Mouse (Mus musculus) spleen, postnatal 36 days (tissue): ENCODE data around the gene Atg14.
"Not testable (repeated sequence)": the region's sequence is repeated elsewhere in the genome, so short reads cannot be mapped to it uniquely, and the experiment has no call there.

ENCODE experiments used
- DNase-seq, 2 experiments: peaks; one replicate each; pipeline ENCODE4 v3.0.0; 2022; ENCODE audit warnings: low spot score in 2 of 2, mixed read lengths in 1 of 2

The Atg14 gene

DNA sequence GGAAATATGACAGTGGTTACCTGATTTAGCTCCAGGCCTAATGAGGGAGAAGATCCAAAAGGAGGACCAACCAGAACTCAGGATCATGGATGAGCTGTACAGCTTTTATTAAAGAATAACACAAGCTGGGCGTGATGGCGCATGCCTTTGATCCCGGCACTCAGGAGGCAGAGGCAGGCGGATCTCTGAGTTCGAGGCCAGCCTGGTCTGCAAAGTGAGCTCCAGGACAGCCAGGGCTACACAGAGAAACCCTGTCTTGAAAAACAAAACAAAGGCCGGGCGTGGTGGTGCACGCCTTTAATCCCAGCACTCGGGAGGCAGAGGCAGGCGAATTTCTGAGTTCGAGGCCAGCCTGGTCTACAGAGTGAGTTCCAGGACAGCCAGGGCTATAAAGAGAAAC, at the start of gene Atg14:
Gene Atg14 (minus strand): TSS at position 101 of the 400 bp plus-strand sequence.
- DNase-seq, result not testable (repeated sequence)

DNA sequence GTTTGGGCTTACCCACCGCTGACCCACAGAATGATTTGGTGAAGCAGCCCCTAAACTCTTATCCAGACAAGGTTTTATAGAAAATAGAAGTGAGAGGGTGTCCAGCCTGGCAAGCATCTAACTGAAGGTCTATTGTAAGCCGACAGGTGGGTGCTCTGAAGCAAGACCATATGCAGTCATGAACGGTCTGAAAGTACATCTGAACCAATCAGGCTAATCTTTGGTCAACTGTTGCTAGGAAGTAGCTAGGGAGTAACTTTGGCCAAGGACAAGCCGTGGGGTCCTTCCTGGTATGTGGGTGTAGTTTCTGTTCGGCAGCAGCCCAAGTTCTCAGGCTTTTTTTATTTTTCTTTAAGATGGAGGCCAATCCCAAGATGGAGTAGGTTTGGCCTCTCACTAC, 48.4 kb upstream of the Atg14 start:
- peak; percentile 66 to 69 for DNase-seq

DNA sequence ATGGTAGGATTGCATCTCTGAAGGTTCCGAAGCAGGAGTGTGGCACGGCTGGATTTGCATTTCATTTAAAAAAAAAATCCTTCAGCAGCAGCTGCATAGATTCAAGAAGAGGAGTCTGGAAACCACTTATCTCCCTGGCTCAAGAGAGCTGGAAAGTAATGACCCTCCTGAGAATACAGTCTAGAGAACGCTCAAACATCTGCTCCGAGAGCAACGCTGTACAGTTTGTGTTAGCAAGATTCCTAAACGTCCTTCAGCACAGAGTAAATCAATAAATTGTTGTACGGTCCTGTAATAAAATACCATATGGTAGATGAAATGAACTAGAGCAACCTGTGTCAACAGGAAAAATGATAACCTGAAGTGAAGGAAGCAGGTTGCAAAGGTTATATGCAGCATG, 42.8 kb upstream of the Atg14 start:
- DNase-seq, result no peak

DNA sequence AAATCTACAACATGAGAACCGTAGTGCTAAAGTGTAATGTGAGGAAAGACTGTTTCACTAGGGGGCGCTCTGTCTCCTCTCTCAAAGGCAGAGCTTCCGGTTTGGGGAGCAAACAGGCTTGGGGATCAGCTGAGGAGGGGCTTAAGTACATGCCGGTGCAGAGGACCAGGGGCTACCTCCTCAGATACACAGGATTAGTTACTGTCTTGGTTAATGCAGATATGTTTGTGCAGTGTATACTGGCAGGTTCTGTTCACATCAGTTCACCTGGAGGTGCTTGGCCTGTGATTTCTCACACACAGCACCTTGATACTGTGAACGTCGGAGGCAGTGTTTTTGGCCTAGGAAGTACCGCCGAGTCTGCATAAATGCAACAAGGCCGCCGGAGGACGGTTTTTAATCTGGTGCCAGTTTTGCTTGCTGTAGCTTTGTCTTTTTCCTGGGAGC, 27.5 kb upstream of the Atg14 start:
- DNase-seq, result peak; percentile 60 to 71

DNA sequence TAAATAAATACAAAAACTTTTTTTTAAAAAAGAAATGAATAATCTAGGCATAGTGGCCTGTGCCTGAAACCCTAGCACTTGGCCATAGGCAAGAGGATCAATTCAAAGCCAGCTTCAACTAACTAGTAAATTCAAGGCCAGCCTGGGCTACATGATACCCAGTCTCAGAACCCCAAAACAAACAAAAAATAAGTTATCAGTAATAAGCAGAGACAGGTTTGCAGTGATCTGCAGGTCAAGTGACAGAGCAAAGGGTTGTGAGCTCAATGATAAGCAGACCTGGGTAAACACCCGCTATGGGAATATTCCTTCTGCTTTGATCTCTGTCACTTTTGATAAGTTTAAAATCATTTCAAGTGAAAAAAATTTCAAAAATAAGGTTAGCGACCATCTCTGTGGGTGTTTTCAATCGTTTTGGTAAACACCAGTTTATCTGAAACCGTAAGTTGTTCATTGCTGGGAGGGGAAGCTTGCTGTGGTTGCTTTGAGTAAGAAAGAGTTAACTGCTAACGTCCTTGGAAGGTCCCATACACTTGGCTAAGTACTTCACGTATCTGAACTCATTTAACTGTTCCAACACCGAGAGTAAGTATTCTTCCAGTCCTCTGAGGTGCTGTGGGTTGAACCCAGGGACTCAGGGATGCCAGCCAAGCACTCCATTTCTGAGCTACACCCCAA, 24.1 kb upstream of the Atg14 start:
- no peak for DNase-seq

DNA sequence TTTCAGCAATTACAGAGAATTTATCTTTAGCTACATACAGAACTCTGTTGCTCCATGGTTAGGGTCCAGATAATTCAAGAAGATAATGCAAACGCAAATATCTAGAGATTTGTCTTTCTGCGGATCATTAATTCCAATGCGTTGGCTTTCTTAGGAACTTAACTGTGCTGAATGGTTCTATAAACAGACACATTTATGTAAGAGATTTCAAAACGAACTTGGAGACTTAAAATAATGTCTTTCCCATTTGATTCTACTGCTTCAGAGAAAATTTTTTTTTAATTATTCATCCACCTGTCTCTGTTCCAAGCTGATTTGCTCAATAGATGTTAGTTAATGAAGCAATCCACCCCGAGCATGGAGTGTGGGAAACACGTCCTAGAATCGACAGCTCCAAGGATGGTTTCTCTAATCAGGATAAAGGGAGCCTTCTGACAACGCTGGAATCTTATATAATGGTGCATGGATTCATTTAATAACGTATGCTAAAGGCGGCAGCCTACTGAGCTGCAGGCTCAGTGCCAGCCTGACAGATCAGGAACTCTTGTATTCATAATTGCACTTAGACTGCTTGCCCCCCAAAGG, 20.0 kb upstream of the Atg14 start:
- DNase-seq, result no peak

DNA sequence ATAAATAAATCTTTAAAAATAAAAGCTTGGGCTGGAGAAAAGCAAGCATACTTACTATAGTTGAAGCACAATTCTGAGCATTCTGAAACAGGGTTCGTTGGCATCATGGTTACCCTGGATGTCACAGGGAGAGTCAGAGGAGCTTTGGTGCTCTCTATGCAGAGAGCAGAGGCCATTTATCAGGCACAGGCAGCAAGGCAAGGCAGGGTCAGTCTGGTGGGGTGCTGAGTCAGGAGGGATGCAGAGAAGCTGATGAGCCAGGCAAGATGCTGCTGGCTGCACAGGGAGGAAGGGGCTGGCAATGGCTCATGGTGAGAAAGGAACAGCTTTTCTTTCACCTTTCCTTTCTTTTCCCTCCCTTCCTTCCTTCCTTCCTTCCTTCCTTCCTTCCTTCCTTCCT, 19.0 kb upstream of the Atg14 start:
- DNase-seq, result no peak

DNA sequence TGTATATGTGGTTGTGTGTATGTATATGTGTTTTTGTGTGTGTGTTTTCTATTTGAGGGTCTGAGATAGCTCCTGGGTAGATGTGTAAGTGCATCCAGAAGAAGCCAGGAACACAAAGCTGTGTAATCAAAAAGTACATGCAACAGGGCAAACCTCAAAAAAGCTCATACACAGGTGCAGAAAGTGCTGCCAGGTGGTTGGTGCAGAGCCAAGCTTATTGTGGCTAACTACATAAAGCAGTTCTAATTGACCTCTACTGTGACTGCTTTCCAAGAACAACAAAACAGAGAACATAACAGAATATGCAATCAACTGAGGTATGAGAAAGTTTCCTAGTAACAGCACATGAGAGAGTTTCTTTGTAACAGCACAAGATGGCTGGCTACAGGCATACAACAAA, 13.9 kb upstream of the Atg14 start:
- no peak for DNase-seq

DNA sequence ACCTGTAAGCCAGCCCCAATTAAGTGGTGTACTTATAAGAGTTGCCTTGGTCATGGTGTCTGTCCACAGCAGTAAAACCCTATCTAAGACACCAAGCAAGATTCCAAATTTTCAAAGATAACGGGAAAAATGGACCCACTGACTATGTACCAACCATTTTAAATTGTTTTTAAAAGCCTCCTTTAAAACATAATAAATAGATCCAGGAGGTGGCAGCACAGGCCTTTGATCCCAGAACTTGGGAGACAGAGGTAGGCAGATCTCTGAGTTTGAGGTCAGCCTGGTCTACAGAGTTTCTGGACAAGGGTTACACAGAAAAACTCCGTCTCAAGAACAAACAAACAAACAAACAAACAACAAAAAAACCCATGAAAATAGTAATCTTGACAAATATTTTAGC, 11.2 kb upstream of the Atg14 start:
- DNase-seq, result no peak

DNA sequence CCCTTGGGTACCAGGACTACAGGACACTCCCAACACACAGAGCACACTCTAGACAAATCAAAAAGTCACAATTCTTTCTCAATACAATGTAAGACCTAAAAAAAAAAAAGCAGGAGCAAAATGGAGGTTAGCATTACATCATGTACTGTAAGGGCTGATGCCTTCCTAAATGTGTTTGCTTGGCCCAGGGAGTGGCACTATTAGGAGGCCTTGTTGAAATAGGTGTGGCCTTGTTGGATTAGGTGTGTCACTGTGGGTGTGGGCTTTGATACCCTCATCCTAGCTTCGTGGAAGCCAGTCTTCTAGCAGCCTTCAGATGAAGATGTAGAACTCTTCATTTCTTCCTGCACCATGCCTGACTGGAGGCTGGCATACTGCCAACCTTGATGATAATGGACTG, 10.8 kb upstream of the Atg14 start:
- DNase-seq, result no peak

DNA sequence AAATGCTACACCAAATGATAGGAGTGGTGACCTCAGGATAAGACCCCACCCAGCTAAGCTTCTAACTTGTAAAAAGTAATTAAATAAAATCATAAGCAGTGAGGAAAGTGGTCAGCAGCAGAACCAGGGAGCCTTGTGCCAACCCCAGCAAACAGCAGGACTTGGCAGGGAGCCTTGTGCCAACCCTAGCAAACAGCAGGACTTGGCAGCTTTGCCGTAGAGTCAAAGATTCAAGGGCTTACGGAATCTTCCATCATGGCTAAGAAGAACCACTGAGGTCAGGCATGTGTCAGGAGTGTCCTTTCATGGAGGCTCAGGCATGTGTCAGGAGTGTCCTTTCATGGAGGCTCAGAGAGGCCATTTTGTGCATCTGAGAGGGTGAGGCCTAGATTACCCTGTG, 7.6 kb upstream of the Atg14 start:
- no peak for DNase-seq

DNA sequence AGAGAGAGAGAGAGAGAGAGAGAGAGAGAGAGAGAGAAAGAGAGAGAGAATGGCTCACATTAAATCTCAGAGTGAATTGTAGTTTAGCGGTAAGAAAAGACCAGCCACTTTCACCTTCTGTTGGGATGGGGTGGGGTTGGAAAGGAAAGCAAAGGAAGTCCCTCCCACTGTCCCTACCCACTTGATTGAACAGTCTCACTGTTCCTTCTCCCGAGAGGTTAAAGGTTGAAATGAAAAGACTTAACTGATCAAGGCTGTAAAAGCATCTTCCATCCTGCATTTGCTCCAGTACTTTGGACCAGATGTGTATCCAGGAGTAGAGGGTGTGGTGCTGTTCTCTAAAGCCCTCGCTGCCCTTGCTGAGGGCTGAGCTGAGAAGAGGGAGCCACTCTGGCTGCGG, 6.2 kb upstream of the Atg14 start:
- DNase-seq, result no peak

DNA sequence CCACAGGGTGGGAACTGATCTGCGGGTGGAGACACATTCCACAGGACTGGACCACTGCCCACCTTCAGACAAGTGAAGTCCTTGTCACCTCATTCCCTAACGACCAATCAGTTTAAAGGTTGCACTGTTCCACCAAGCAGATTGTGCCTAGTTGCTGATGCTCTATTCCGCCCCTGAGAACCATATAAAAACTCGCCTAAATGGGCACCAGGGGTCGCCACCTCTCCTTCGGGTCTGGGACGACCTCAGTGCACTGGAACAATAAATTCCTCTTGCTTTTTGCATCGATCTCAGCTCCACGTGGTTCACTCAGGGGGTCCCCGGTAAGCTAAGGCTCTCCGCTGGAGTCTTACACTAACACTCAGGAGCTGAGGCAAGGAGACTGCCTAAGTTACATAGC, 4.3 kb upstream of the Atg14 start:
- DNase-seq, result no peak

DNA sequence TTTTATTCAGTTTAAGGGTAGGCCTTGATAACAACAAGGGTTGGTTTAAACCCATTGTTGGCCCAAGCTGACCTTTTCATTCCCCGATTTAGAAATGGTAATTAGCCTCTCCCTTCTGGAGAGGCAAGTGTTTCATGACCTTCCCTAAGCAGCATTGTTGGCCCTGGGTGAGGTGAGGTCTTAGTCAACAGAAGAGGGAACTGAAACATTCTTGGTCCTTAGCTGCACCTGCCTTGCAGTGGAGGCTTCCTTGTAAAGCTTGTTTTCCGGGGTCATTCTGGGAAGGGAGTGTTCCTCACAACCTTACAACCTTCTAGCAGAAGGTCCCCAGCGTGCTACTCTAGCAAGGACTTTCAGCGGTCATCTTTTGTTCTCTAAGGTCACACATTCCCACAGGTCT, 2.3 kb upstream of the Atg14 start:
- no peak for DNase-seq

DNA sequence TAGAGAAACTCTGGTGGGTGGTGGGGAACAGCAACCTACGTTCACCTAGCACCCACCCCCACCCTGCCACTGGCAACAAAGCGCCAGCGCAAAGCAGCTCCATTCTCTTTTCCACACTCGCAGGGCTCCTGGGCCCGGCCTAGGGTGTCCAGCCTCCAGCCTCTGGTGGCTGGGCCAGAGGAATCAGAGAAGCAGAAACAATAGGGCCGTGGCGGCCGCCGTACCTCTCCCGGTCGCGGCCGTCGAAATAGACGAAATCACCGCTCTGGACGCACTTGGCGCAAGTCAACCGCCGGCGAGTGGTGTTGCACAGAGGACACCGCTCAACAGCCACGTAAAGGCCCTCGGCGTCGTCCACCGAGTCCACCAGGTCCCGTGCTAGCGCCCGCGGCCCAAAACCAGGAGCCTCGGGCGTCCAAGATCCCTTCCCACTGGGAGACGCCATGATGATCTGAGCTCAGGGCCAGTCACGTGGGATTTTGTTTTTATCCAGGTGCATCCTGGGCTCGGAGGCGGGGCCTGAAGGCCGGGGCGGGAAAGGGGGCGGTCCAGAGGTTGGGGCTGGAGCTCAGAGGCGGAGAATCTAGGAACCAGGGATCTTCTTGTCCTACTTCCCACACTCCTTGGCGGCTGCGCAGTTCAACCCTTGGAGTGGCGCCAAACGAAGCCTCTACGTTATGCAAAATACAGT, 2.3 kb downstream of the Atg14 start:
- peak; percentile 80 to 87 for DNase-seq

DNA sequence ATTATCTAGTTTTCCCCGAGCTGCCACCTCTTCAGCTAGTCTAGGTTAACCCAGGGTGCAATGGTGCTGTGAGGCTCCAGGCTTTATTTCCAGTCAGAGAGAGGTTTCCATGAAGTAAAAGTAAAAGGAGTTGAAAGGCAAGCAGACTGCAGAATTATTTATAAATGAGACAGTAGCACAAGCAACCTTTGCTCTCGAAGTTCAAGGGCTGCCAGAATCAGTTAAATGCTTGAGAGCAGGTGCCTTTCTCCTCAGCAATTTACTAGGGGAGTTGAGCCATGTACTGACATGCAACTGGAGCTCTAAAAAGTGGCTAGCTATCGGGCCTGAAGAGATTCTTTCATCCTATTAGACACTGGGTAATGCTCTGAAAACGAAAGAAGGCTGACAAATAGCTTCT, 7.3 kb downstream of the Atg14 start:
- DNase-seq, result no peak

DNA sequence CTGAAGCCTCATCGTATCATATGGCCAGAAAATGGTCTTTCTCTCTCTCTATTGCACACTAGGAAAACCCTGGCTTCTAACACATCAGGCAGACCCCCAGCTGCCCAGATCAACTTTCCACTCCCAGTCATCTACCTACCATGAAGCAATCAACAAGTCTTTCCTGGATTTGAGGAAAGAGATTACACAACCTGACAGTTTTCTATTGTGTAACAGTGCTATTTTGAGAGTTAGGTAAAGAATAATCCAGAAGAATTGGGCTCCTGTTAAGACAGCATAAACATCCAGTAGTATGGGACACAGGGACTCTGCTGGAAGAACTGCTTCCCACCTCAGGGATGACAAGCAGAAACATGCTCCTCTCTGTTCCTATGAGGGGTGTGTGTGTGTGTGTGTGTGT, 7.9 kb downstream of the Atg14 start:
- DNase-seq, result no peak

DNA sequence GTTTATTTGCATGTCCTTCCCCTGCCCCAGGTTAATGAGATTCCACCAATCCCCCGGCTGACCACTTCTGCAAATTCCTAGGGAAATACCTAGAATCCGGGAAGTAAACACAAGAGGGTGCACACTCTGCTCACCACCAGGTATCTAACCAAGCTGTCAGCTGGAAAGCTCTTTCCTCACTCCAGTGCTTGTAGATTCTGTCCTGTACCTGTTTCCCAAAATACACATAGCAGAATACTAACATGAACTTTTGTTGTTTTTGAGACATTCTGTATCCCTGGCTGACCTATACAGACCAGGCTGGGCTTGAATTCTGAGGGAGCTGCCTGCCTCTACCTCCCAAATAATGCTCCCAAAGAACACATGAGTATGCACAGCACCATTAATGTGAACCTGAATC, 9.7 kb downstream of the Atg14 start:
- DNase-seq, result no peak

DNA sequence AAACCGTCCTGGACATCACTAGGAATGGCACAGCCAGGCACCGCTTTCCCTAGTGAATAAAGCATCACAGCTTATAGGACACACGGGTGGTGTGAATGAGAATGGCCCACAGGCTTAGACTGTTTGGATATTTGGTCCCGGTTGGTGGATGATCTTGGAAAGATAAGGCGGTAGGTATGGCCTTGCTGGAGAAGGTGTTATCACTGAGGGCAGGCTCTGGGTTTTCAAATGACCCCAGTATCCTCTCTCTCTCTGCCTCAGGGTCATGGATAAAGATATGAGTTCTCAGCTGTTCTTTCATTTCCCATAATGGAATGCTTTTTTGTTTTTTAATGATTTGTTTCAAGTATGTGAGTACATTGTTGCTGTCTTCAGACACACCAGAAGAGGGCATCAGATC, 15.2 kb downstream of the Atg14 start:
- no peak for DNase-seq

DNA sequence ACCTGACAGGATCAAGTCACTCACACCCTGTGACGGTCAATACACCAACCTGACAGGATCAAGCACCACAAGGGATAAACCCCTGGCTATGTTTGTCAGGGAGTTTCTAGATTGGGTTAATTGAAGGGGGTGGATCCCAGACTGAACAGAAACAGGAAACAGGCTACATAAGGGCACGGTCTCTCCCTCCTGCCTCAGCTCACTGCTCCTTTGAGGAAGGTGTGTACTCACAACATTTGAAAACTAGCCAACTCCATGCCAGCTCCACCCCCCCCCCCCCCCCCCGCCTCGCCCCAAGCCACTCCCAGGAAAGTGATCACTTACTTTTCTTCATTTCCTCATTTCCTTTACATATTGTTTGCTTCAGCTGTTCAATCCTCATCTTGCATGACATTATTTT, 16.2 kb downstream of the Atg14 start:
- no peak for DNase-seq

DNA sequence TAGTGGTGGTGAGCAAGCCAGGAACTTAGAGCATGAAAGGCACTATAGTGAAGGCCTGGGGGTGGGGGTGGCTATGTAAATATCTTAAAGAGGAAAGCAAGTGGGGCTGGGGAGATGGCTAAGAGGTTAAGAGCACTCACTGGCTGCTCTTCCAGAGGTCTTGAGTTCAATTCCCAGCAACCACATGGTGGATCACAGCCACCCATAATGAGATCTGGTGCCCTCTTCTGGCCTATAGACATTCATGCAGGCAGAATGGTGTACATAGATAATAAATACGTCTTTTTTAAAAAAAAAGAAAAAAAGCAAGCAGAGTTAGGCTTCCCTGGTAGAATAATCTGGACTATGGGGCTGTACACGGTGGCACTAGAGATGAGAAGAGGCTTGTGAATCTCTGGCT, 17.1 kb downstream of the Atg14 start:
- no peak for DNase-seq

DNA sequence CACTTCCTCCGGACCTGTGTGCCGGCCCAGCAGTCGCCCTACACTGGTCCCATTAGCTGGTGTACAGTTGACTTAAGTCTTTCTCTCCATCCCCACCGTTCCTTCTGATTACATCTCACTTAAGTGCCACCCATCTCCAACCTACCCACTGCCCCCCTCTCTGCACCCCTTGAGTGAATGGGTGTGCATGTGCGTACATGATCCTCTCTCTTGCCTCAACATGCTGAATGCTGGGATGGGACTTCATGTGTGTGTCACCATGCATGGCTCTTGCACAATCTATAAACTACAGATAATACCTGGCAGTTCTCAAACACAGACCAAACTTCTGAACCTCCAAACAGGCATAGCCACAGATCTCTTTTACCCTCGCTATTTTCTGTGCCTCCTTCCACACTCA, 18.8 kb downstream of the Atg14 start:
- no peak for DNase-seq

DNA sequence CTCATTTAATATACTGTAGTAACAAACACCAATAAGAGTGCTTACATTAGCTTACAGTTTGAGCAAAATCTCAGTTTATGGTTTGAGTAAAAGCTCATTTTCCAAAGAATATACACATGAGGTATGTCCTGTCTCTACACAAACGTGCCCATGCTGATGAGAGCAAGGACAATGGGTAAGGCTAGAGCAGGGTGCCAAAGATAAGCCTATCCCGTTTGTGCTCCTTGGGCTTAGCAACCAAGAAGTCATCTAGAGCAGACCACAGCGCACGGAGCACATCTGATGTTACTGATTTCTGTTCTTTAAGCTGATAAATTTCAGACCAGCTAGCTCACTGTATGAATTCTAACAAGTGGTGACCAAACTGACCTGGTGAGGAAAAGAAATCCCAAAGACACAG, 25.6 kb downstream of the Atg14 start:
- no peak for DNase-seq
